Mouse (Mus musculus) MEL (cell line): Measurements from ENCODE around the gene Rps28.
A peak's percentile ranks its signal among the peaks of the same experiment; 100 is the strongest.
"Not testable (repeated sequence)": the region's sequence is repeated elsewhere in the genome, so short reads cannot be mapped to it uniquely, and the experiment has no call there.

Source experiments
- CHD2 ChIP-seq: IDR thresholded peaks from 2 replicates; pipeline ENCODE4 v1.6.1; 2011; ENCODE audit warnings: low read length, improper control_type of control experiment
- CTCF ChIP-seq, 3 experiments: IDR thresholded peaks in 2 of 3; conservative IDR thresholded peaks in 1 of 3; 2 replicates each; pipeline ENCODE4 v1.5.1; 2011 to 2012; ENCODE audit warnings: low read length in 3 of 3, low read depth in 2 of 3, mild to moderate bottlenecking in 2 of 3, improper control_type of control experiment in 1 of 3, inconsistent platforms in 1 of 3, mixed read lengths in 1 of 3, moderate library complexity in 1 of 3; ENCODE audit not compliant: control insufficient read depth in 1 of 3, insufficient read depth in 1 of 3, poor library complexity in 1 of 3, severe bottlenecking in 1 of 3
- MAX ChIP-seq: IDR thresholded peaks from 2 replicates; pipeline ENCODE4 v1.6.1; 2011; ENCODE audit warnings: low read length, improper control_type of control experiment
- MEF2A ChIP-seq: IDR thresholded peaks from 2 replicates; pipeline ENCODE4 v1.6.1; 2014; ENCODE audit warnings: low read depth, mild to moderate bottlenecking, inconsistent platforms, low read length, improper control_type of control experiment; ENCODE audit not compliant: poor library complexity, insufficient replicate concordance, severe bottlenecking; ENCODE audit errors: extremely low read depth
- POLR2A ChIP-seq, 2 experiments: IDR thresholded peaks; 2 replicates each; pipeline ENCODE4 v1.6.1; 2011 to 2012; ENCODE audit warnings: low read length in 2 of 2, mild to moderate bottlenecking in 2 of 2, control low read depth in 1 of 2, improper control_type of control experiment in 1 of 2, low read depth in 1 of 2, moderate library complexity in 1 of 2; ENCODE audit not compliant: control insufficient read depth in 1 of 2, insufficient read depth in 1 of 2, poor library complexity in 1 of 2
- USF2 ChIP-seq, 2 experiments: IDR thresholded peaks; 2 replicates each; pipeline ENCODE4 v1.6.1; 2011 to 2012; ENCODE audit warnings: improper control_type of control experiment in 2 of 2, low read length in 2 of 2, borderline replicate concordance in 1 of 2, inconsistent platforms in 1 of 2, low read depth in 1 of 2, mild to moderate bottlenecking in 1 of 2; ENCODE audit not compliant: insufficient read depth in 1 of 2
- ZKSCAN1 ChIP-seq: IDR thresholded peaks from 2 replicates; pipeline ENCODE4 v1.6.1; 2012; ENCODE audit warnings: low read depth, mild to moderate bottlenecking, inconsistent platforms, low read length, improper control_type of control experiment, moderate library complexity
- ZMIZ1 ChIP-seq: IDR thresholded peaks from 2 replicates; pipeline ENCODE4 v1.6.1; 2012; ENCODE audit warnings: low read depth, mild to moderate bottlenecking, inconsistent platforms, low read length, improper control_type of control experiment, moderate library complexity

DNA sequence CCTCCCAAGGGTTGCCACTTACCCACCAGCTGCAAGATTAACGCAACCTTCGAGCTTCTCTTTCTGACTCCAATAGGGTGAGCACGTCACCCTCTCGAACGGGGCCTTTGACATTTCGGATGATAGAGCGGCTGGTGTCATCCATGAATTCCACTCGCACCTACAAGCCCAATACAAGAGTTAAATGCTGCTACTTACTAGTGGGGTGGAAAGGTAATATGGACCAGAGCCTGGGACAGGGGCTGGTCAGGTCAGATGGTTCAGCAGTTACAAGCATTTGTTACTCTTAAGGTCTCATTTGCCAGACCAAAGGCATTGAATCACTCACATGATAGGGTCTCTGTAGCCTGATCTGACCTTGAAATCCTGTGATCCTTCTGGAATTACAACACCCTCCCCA is 1.2 kb downstream of the Rps28 start:
- not testable (repeated sequence) for TF ChIP-seq ZKSCAN1; CHD2; CTCF (IDR thresholded peaks at IDR 0.05 in 2 of 3, conservative IDR thresholded peaks at IDR 0.05 in 1 of 3; ENCODE audit: control insufficient read depth in 1 of 3, insufficient read depth in 1 of 3, low read depth in 2 of 3, low read length in 3 of 3, poor library complexity in 1 of 3, severe bottlenecking in 1 of 3); MEF2A; MAX; USF2 (IDR thresholded peaks at IDR 0.05; ENCODE audit: borderline replicate concordance in 1 of 2, insufficient read depth in 1 of 2, low read depth in 1 of 2, low read length in 2 of 2); ZMIZ1
- 0 out of 4 replicates have a peak, but pooled peaks of 1 of the 2 experiments have one; percentile 37 for TF ChIP-seq POLR2A (IDR thresholded peaks at IDR 0.05; ENCODE audit: control insufficient read depth in 1 of 2, insufficient read depth in 1 of 2, low read depth in 1 of 2, low read length in 2 of 2, poor library complexity in 1 of 2)
